Mouse (Mus musculus) lung, adult 2 months (tissue): ENCODE data around the gene Olfr281.

Experiments used
- CTCF ChIP-seq: fragments of 200-500 bp; IDR thresholded peaks from 2 replicates; pipeline ENCODE4 v1.5.1; 2011; ENCODE audit warnings: mild to moderate bottlenecking, low read length, control low read depth; ENCODE audit not compliant: insufficient read depth
- POLR2A ChIP-seq: fragments of 200-500 bp; IDR thresholded peaks from 2 replicates; pipeline ENCODE4 v1.6.1; 2011; ENCODE audit warnings: low read depth, mild to moderate bottlenecking, control low read depth, low read length, borderline replicate concordance; ENCODE audit errors: extremely low read depth

GRCm38 (mm10) chr15:98475382-98475781 lies 23.0 kb downstream of the Olfr281 start:
- peak; percentile 61 for TF ChIP-seq CTCF
- TF ChIP-seq POLR2A, result no peak
